Mouse (Mus musculus) T-helper 17 cell (primary cell): ENCODE measurements around the gene Serpina1f.
"Not testable (repeated sequence)": the region's sequence is repeated elsewhere in the genome, so short reads cannot be mapped to it uniquely, and the experiment has no call there.

Source experiments
- in situ Hi-C, 2 experiments: fragments of 300-600 bp; cut with MboI, MseI; formaldehyde crosslinking; loops; 1 replicate in 1 of 2; 2 replicates in 1 of 2; pipeline ENCODE4 v1.15.1; 2025; ENCODE audit warnings: high pct_unique_total_duplicates in 2 of 2

Gene Serpina1f

GRCm38 (mm10) chr12:103662053-103662452 is 33.3 kb downstream of the Serpina1f start:
- in situ Hi-C loops: not testable (repeated sequence)

GRCm38 (mm10) chr12:103660076-103660475 is 35.3 kb downstream of the Serpina1f start:
- in situ Hi-C loops: no loop called here

- in situ Hi-C loops: no loop called here
These were observed 36.2 kb downstream of the Serpina1f start for GRCm38 (mm10) chr12:103659171-103659570.

DNA sequence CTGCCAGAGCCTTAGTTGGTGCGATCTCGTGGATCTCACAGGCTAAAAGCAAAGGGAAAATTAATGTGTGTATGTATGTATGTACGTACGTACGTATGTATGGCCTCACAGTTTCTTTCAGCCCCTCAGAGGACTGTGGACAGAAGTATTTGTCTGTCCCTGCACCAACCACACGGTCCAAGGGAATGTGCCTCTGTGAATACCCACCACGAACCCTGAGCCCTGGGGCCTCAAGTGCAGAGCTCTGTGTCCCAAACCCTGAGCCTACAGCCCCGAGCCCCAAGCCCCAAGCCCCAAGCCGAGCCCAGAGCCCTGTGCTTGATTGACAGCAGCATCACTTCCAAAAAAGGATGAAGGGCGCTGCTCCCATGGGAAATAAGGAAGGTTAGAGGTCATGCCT is 37.3 kb downstream of the Serpina1f start:
- in situ Hi-C loops: no loop called here

DNA sequence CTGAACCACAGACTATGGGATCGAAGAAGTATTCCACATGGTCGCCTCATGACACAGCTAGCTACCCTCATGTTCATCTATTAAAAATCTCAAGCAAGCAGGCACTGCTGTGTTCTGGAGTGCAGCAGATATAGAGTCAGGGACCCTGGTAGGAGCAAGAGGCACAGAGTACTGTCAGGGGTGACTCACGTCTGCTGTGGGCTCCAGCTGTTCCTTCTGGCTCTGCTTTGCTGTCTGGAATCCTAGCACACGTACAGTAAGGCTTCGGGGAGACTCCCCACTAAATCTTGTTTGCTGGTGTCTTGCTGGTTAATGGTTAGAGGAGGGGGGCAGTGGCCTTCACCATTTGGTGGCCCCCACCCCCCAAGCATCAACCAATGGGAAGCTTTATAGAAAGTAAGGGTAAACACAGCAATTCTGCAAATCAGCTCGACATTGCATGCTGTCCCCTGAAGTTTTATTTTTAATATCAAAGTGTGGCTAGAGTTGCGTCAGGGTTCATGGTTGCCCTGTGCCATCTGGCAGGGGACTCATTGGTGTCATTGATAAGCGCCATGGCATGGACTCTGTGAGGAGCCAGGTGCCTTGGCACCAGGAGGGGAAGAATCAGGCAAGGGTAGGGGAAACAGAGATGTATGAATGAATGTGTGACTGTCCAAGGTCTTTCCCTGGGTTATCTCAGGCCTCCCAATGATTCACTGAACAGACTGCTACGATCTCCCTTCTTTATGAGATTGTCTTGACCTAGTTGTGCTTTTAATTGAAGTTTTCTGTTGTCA is 38.3 kb downstream of the Serpina1f start, which contains the start of gene Serpina6:
Gene Serpina6, minus strand, starts transcription at position 365 of the 779 bp plus-strand sequence.
- in situ Hi-C loops: no loop called here

DNA sequence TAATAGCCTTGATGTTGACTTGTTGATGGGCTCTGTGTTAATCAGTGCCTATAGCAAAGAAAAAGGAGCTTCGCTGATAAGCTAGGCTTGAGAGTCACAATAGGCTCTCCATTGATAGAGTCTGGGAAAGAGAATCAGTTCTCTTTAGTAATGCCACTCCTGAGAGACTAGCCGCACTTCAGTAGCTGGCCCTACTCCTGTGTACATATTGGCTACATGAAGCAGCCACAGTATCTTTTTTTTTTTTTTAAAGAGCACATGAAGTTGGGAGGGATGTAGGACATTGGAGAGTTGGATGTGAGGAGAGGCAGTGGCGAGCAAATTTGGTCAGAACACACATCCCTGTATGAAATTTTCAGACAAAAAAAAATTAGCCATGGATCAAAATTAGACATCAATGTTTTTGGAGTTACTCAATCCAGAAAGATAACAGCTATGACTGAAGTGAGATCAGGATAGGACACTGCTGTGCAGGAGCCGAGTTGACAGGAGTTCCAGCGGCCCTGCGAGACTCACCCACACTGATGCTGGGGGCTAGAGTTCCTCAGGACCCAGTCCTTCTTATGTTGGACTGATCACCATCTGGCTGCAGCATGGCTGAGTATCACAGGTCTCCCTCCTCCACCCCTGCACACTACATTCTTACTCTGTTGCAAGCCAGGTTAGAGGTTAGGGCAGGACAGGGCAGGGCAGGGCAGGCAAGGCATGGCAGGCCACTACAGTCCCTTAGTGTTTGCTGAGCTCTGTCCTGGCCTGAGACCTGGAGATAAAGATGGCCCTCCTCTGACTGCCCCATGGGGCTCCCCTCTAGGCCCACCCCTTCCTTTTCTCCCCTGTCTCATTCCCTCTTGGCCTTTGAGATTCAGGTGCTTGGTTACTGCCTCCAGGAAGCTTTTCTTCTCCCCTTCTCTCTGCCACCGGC is 39.9 kb downstream of the Serpina1f start:
- in situ Hi-C loops: no loop called here

DNA sequence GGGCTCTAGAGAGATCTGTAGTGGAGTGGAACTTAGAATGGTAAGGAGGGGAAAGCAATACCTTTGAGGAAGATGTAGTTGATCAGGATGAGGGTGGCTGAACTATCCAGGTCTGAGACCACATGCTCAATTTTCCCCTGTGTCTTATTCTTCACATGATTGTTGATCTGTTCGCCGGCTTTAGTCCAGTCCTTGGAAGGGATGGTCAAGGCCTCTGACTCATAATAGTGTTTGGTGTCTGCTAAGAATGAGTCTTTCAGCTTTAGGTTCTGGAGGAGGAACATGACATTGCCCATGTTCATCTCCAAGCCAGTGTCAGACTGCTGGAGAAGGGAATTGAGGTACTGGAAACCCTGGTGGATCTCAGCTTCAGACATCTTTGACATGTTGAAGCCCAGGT is 41.5 kb downstream of the Serpina1f start:
- in situ Hi-C loops: no loop called here

DNA sequence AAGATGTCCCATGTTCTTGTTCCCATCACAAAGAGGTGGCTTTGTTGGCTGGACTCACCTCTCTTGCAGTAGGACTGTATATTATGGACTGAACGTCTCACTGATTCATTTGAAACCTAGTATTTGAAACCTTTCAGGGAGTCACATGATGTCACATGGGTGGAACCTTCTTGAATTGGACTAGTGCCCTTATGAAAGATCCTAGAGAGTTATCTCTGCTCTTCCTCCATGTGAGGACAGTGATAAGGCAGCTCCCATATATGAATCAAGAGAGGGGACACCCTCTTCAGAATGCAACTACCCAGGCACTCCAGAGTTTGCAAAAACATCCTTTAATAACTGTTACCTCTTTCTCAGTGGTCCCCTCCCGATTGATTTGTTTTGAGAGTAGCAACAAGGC is 49.0 kb downstream of the Serpina1f start:
- in situ Hi-C loops: no loop called here

DNA sequence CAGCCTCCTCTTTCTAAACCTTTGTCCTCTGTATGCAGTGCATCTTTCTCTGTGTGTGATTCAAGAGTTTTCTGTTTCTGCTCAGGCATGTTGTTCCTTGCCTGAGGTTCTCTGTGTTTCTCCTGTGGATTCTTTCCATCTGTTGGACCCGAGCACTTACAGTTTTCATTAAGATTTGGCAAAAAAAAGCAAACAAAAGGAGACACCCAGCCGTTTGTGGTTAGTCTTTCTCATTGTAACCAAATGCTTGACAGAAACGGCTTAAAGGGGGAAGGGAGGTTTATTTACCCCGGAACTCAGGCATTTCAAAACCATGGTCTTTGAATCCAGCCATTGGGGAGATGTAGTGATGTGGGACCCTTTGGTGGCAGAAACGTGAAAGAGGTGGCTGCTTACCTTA is 50.7 kb downstream of the Serpina1f start:
- in situ Hi-C loops: no loop called here

GRCm38 (mm10) chr12:103643818-103644217 is 51.5 kb downstream of the Serpina1f start:
- in situ Hi-C loops: no loop called here

- in situ Hi-C loops: no loop called here
These were observed 52.0 kb downstream of the Serpina1f start for GRCm38 (mm10) chr12:103643336-103643735.
